In the genomic region with DNA sequence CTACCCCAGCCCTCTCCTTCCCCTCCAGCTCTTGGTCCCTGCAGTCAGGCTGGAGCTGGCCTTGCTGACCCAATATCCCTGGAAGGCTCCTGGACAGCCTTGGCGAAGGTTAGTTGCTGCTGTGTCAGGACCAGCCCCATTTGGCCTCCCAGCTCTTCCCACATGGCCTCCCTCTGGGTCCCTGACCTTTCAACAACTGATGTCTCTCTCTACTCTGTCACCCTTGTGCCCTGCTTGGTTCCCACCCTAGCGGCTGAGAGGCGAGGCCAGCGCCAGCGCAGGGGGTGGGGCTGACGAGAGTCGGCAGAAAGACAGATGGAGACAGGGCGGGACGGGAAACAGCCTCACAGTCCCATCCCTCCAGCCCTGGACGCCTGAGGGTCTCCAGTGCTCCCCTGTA, we compare ENCODE assay signal across 9 mouse cellular contexts. TPM values are rescaled to one million over a fixed set of nuclear protein-coding genes. Genes with fewer than 3 reads are reported as not detected.
A peak's percentile ranks its signal among the peaks of the same experiment; 100 is the strongest.
DNase-seq lines count a peak whose midpoint lies in the region; ATAC-seq and TF ChIP-seq lines count a peak whose summit lies in the region.
"Had no signal": no experiment of that assay in that cellular context is flagged by ENCODE, and none has a peak within 500 bp of the region (broad histone marks: within the 10 kb centered on the region; RNA-seq: fewer than 3 reads in every experiment).

A gene (plus strand): TSS at position 346 of the 400 bp plus-strand sequence.

- no peak for ATAC-seq in neural tube, embryonic 11.5 days (ENCODE audit: insufficient read depth, low FRiP score, low TSS enrichment)
- peak; percentile 21; the same call in 1 of the 2 replicates for ATAC-seq in intestine, embryonic 16.5 days
- ATAC-seq in stomach, embryonic 16.5 days (ENCODE audit: insufficient read depth, low FRiP score) = peak; percentile 37; the same call in 1 of the 2 replicates
- ATAC-seq: Patski had no signal

- H3K9ac ChIP-seq in neural tube, embryonic 11.5 days (ENCODE audit: low read length) = peak within 1 kb of the TSS; percentile 29; the same call in 1 of the 2 replicates
- peak within 1 kb of the TSS; percentile 52 for H3K9ac ChIP-seq in heart, adult 2 months (ENCODE audit: low read depth, low read length)
- peak within 1 kb of the TSS; percentile 63 for H3K9ac ChIP-seq in intestine, embryonic 16.5 days (ENCODE audit: low read depth, low read length)
- peak within 1 kb of the TSS; percentile 71 for H3K9ac ChIP-seq in stomach, embryonic 16.5 days (ENCODE audit: low read length)

- H3K4me1 ChIP-seq in neural tube, embryonic 11.5 days (ENCODE audit: control insufficient read depth, insufficient read depth, low read length) = peaks cover 4% of the 10 kb centered on the region; the same call in 1 of the 2 replicates
- H3K4me1 ChIP-seq in heart, adult 2 months (ENCODE audit: control insufficient read depth, insufficient read depth, low read length) = peaks cover 33% of the 10 kb centered on the region
- H3K4me1 ChIP-seq in intestine, embryonic 16.5 days (ENCODE audit: control insufficient read depth, insufficient read depth, low read length) = peaks cover 30% of the 10 kb centered on the region
- peaks cover 30% of the 10 kb centered on the region for H3K4me1 ChIP-seq in stomach, embryonic 16.5 days (ENCODE audit: control insufficient read depth, insufficient read depth, low read length)

- TF ChIP-seq POLR2A in heart, adult 2 months (IDR thresholded peaks at IDR 0.05; ENCODE audit: insufficient read depth, low read depth, low read length) = no peak

- H3K27me3 ChIP-seq in neural tube, embryonic 11.5 days (ENCODE audit: control insufficient read depth, insufficient read depth, low read length) = peaks cover 18% of the 10 kb centered on the region
- H3K27me3 ChIP-seq in heart, adult 2 months (ENCODE audit: control insufficient read depth, insufficient read depth, low read length) = no peaks in the 10 kb centered on the region
- peaks cover 8% of the 10 kb centered on the region; the same call in 1 of the 2 replicates for H3K27me3 ChIP-seq in intestine, embryonic 16.5 days (replicated peaks; ENCODE audit: control insufficient read depth, insufficient read depth, low read length)
- no peaks in the 10 kb centered on the region for H3K27me3 ChIP-seq in stomach, embryonic 16.5 days (ENCODE audit: control insufficient read depth, insufficient read depth, low read length)
- H3K27me3 ChIP-seq: Patski had no signal

- no peak within 1 kb of the TSS for H3K4me2 ChIP-seq in neural tube, embryonic 11.5 days (ENCODE audit: low read depth)
- H3K4me2 ChIP-seq in intestine, embryonic 16.5 days (ENCODE audit: low read depth, low read length) = peak within 1 kb of the TSS; percentile 55
- H3K4me2 ChIP-seq in stomach, embryonic 16.5 days (ENCODE audit: low read depth, low read length) = peak within 1 kb of the TSS; percentile 62

- intact Hi-C loops in heart, adult 2 months (cut with DNase I) = no loop called here

- no peaks in the 10 kb centered on the region for H3K9me3 ChIP-seq in neural tube, embryonic 11.5 days (ENCODE audit: control insufficient read depth, low read length)
- H3K9me3 ChIP-seq in intestine, embryonic 16.5 days (ENCODE audit: control insufficient read depth, low read length) = no peaks in the 10 kb centered on the region
- H3K9me3 ChIP-seq in stomach, embryonic 16.5 days (replicated peaks; ENCODE audit: control insufficient read depth, low read length) = no peaks in the 10 kb centered on the region

- no peak for DNase-seq in neural tube, embryonic 11.5 days (ENCODE audit: low spot score)
- no peak for DNase-seq in neural tube, embryonic 10.5 days (ENCODE audit: extremely low spot score, low spot score)
- DNase-seq in heart, adult 2 months = peak; percentile 74 to 81
- DNase-seq in lung, adult 18-20 months = peak; percentile 67 to 75
- no peak for DNase-seq in frontal cortex, postnatal 25 days (ENCODE audit: low spot score in 2 of 2)
- no peak for DNase-seq in retina, embryonic 14.5 days (ENCODE audit: low spot score)

- 6% methylated on average over 9 of the region's 10 CpGs for WGBS in neural tube, embryonic 11.5 days
- 22% methylated on average over 10 of the region's 10 CpGs for WGBS in heart, adult 2 months
- WGBS in intestine, embryonic 16.5 days = 11% methylated on average over 10 of the region's 10 CpGs
- 9% methylated on average over 10 of the region's 10 CpGs for WGBS in stomach, embryonic 16.5 days

- H3K79me2 ChIP-seq in heart, adult 2 months (replicated peaks; ENCODE audit: control insufficient read depth, insufficient read depth, low read length) = no peaks in the 10 kb centered on the region

- TF ChIP-seq CTCF in heart, adult 2 months (IDR thresholded peaks at IDR 0.05) = peak; percentile 41

- TF ChIP-seq EP300 in heart, adult 2 months (IDR thresholded peaks at IDR 0.05; ENCODE audit: insufficient read depth, low read depth, low read length) = no peak

- H3K4me3 ChIP-seq in neural tube, embryonic 11.5 days (ENCODE audit: low read depth, low read length) = no peak within 1 kb of the TSS
- peak within 1 kb of the TSS; percentile 27 for H3K4me3 ChIP-seq in heart, adult 2 months
- peak within 1 kb of the TSS; percentile 40 for H3K4me3 ChIP-seq in intestine, embryonic 16.5 days (ENCODE audit: low read length)
- H3K4me3 ChIP-seq in stomach, embryonic 16.5 days (replicated peaks; ENCODE audit: low read length) = peak within 1 kb of the TSS; percentile 44

- 0 out of 2 replicates have a peak within 1 kb of the TSS, but pooled peaks have one; percentile 14 for H3K27ac ChIP-seq in neural tube, embryonic 11.5 days (ENCODE audit: low read depth, low read length)
- H3K27ac ChIP-seq in heart, adult 2 months = peak within 1 kb of the TSS; percentile 86
- H3K27ac ChIP-seq in intestine, embryonic 16.5 days (ENCODE audit: low read length) = peak within 1 kb of the TSS; percentile 95
- H3K27ac ChIP-seq in stomach, embryonic 16.5 days (ENCODE audit: low read length) = peak within 1 kb of the TSS; percentile 97

- peaks cover 32% of the 10 kb centered on the region for H3K36me3 ChIP-seq in neural tube, embryonic 11.5 days (ENCODE audit: control insufficient read depth, insufficient read depth, low read length)
- no peaks in the 10 kb centered on the region for H3K36me3 ChIP-seq in heart, adult 2 months (ENCODE audit: control insufficient read depth, insufficient read depth, low read length)
- peaks cover 38% of the 10 kb centered on the region for H3K36me3 ChIP-seq in intestine, embryonic 16.5 days (ENCODE audit: control insufficient read depth, insufficient read depth, low read length)
- H3K36me3 ChIP-seq in stomach, embryonic 16.5 days (ENCODE audit: control insufficient read depth, insufficient read depth, low read length) = peaks cover 30% of the 10 kb centered on the region

RNA-seq across cellular contexts. Expression of the gene that starts here (rescaled TPM):
- 1.8 and 2.9 TPM in 2 replicates for polyA plus RNA-seq in neural tube, embryonic 11.5 days (2014; fragmentation: Nextera tagmentation; extraction: Ambion mirVana)
- 1 to 10 TPM; 3.8 to 4.1 TPM for total RNA-seq in heart, adult 2 months (2021)
- 7.1 and 8.7 TPM in 2 replicates for polyA plus RNA-seq in heart, adult 2 months (2012; rRNA removed)
- polyA plus RNA-seq in intestine, embryonic 16.5 days (2015; fragmentation: Nextera tagmentation; extraction: Ambion mirVana) = 21.2 and 21.3 TPM in 2 replicates
- 28.1 and 31.5 TPM in 2 replicates for polyA plus RNA-seq in stomach, embryonic 16.5 days (2015; fragmentation: Nextera tagmentation; extraction: Ambion mirVana)
- polyA plus RNA-seq: Patski had no signal

Comparison
In these comparisons a context has a peak if more than half of its experiments do, and no peak if none do; other contexts are left out.
1. DNase-seq: peak in heart, adult 2 months (2 of 2) and lung, adult 18-20 months (2 of 2); none in neural tube, embryonic 11.5 days (single experiment), neural tube, embryonic 10.5 days (single experiment), frontal cortex, postnatal 25 days (0 of 2) and retina, embryonic 14.5 days (single experiment).
2. H3K27ac ChIP-seq: peak in every context shown above with its lines; median percentile 97 in stomach, embryonic 16.5 days; 95 in intestine, embryonic 16.5 days; 86 in heart, adult 2 months; 14 in neural tube, embryonic 11.5 days.
3. Peak in every context shown above with its lines, with median percentiles within 50 percentile points of each other: H3K9ac ChIP-seq.